Mouse (Mus musculus): ENCODE results near the gene Adcy10.

Gene Adcy10

GRCm38 (mm10) chr1:165537241-165537807 lies 52.3 kb downstream of the Adcy10 start:
- peak; percentile 21 for DNase-seq

GRCm38 (mm10) chr1:165556711-165557110 lies 71.7 kb downstream of the Adcy10 start:
- peak; percentile 15 for DNase-seq

- DNase-seq = peak; percentile 84
Observed at GRCm38 (mm10) chr1:165559073-165559472, 74.1 kb downstream of the Adcy10 start.

GRCm38 (mm10) chr1:165565283-165565682 lies 80.3 kb downstream of the Adcy10 start:
- DNase-seq = no peak

- DNase-seq = no peak
Observed at GRCm38 (mm10) chr1:165567466-165567865, 82.5 kb downstream of the Adcy10 start.

- DNase-seq = no peak
Observed at GRCm38 (mm10) chr1:165576005-165576404, 91.0 kb downstream of the Adcy10 start.

- no peak for DNase-seq
Observed at GRCm38 (mm10) chr1:165576459-165577112, 91.6 kb downstream of the Adcy10 start.

- DNase-seq = no peak
Observed at GRCm38 (mm10) chr1:165579332-165579731, 94.3 kb downstream of the Adcy10 start.

- DNase-seq = no peak
Observed at GRCm38 (mm10) chr1:165581255-165581654, 96.3 kb downstream of the Adcy10 start.

- DNase-seq = peak; percentile 79
Observed at GRCm38 (mm10) chr1:165583529-165584184, 98.7 kb downstream of the Adcy10 start.

- DNase-seq = no peak
Observed at GRCm38 (mm10) chr1:165585389-165586104, 100.6 kb downstream of the Adcy10 start.

- no peak for DNase-seq
Observed at GRCm38 (mm10) chr1:165586366-165586765, 101.4 kb downstream of the Adcy10 start.

GRCm38 (mm10) chr1:165587845-165588244 lies 102.9 kb downstream of the Adcy10 start:
- no peak for DNase-seq

- DNase-seq = no peak
Observed at GRCm38 (mm10) chr1:165589280-165590048, 104.5 kb downstream of the Adcy10 start.

GRCm38 (mm10) chr1:165590760-165591159 lies 105.8 kb downstream of the Adcy10 start:
- no peak for DNase-seq

- no peak for DNase-seq
Observed at GRCm38 (mm10) chr1:165592295-165593082, 107.5 kb downstream of the Adcy10 start.

- DNase-seq = no peak
Observed at GRCm38 (mm10) chr1:165594699-165595421, 109.9 kb downstream of the Adcy10 start.

GRCm38 (mm10) chr1:165601775-165602280 lies 116.8 kb downstream of the Adcy10 start:
- DNase-seq = no peak

GRCm38 (mm10) chr1:165603218-165603617 lies 118.2 kb downstream of the Adcy10 start:
- DNase-seq = no peak

GRCm38 (mm10) chr1:165604203-165604602 lies 119.2 kb downstream of the Adcy10 start:
- DNase-seq = no peak

- no peak for DNase-seq
Observed at GRCm38 (mm10) chr1:165605108-165605507, 120.1 kb downstream of the Adcy10 start.
